Mouse (Mus musculus) neural tube, embryonic 14.5 days (tissue): ENCODE measurements around the gene Ephx1. TPM values are rescaled to one million over a fixed set of nuclear protein-coding genes. Genes with fewer than 3 reads are reported as not detected.

Source experiments
- ATAC-seq: fragments of 200-750 bp; cut with Nextera tagmentation; 2 replicates; pipeline ENCODE4 v1.8.0; 2017; ENCODE audit warnings: low read depth, mild to moderate bottlenecking, moderate TSS enrichment, moderate library complexity
- H3K27ac ChIP-seq: fragments of 300-500 bp; sonication (generic); 2 replicates; pipeline ENCODE4 v1.5.1; 2014; ENCODE audit warnings: low read depth, mild to moderate bottlenecking, control low read depth, low read length, moderate library complexity, mixed read lengths
- H3K27me3 ChIP-seq: fragments of 300-500 bp; sonication (generic); 2 replicates; pipeline ENCODE4 v1.6.1; 2014; ENCODE audit warnings: low read length; ENCODE audit not compliant: control insufficient read depth, insufficient read depth
- H3K36me3 ChIP-seq: fragments of 300-500 bp; sonication (generic); 2 replicates; pipeline ENCODE4 v1.6.1; 2014; ENCODE audit warnings: low read length, mixed read lengths; ENCODE audit not compliant: control insufficient read depth, insufficient read depth
- H3K4me1 ChIP-seq: fragments of 300-500 bp; sonication (generic); 2 replicates; pipeline ENCODE4 v1.6.1; 2014; ENCODE audit warnings: low read length; ENCODE audit not compliant: control insufficient read depth, insufficient read depth
- H3K4me2 ChIP-seq: fragments of 300-500 bp; sonication (generic); 2 replicates; pipeline ENCODE4 v1.6.1; 2014; ENCODE audit warnings: mild to moderate bottlenecking, low read depth, low read length, control low read depth
- H3K4me3 ChIP-seq: fragments of 300-500 bp; sonication (generic); 2 replicates; pipeline ENCODE4 v1.5.1; 2014; ENCODE audit warnings: low read depth, low read length, control low read depth, mixed read lengths
- H3K9ac ChIP-seq: fragments of 300-500 bp; sonication (generic); replicated peaks from 2 replicates; pipeline ENCODE4 v1.6.1; 2014; ENCODE audit warnings: low read depth, mild to moderate bottlenecking, control low read depth, low read length, mixed read lengths
- H3K9me3 ChIP-seq: fragments of 300-500 bp; sonication (generic); 2 replicates; pipeline ENCODE4 v1.6.1; 2016; ENCODE audit warnings: low read length; ENCODE audit not compliant: control insufficient read depth
- WGBS: fragments of 180-500 bp; shearing (Covaris S2); extraction: QIAGEN DNeasy Blood & Tissue Kit; methylation state at CpG from one replicate; pipeline ENCODE4 v1.1.7; 2014; 5-methylcytosine and 5-hydroxymethylcytosine counted together
- polyA plus RNA-seq: library from polyadenylated mRNA; unstranded; fragments of >200 nt; fragmentation: Nextera tagmentation; extraction: Ambion mirVana; gene quantifications from 2 replicates; pipeline ENCODE4 v1.2.1, GENCODE M21; 2014

Gene Ephx1
- polyA plus RNA-seq, 1 experiment from 2014 or later, result 5.3 TPM

GRCm38 (mm10) chr1:180966542-180966941 lies 54.2 kb downstream of the Ephx1 start:
- H3K4me2 ChIP-seq, result no peak overlapping the region
- H3K36me3 ChIP-seq, result no peaks in the 10 kb centered on the region
- H3K27me3 ChIP-seq, result no peaks in the 10 kb centered on the region
- 62% methylated on average over 3 of the region's 3 CpGs for WGBS
- no peaks in the 10 kb centered on the region for H3K4me1 ChIP-seq
- ATAC-seq, result no peak
- H3K9ac ChIP-seq, result no peak overlapping the region
- H3K27ac ChIP-seq, result no peak overlapping the region
- no peaks in the 10 kb centered on the region for H3K9me3 ChIP-seq
- no peak overlapping the region for H3K4me3 ChIP-seq

GRCm38 (mm10) chr1:180965786-180966185 lies 54.9 kb downstream of the Ephx1 start:
- WGBS, result 94% methylated on average over 3 of the region's 3 CpGs
- H3K36me3 ChIP-seq, result no peaks in the 10 kb centered on the region
- H3K27me3 ChIP-seq, result no peaks in the 10 kb centered on the region
- no peak overlapping the region for H3K4me3 ChIP-seq
- H3K9ac ChIP-seq, result no peak overlapping the region
- no peak overlapping the region for H3K4me2 ChIP-seq
- no peaks in the 10 kb centered on the region for H3K9me3 ChIP-seq
- no peaks in the 10 kb centered on the region for H3K4me1 ChIP-seq
- H3K27ac ChIP-seq, result no peak overlapping the region
- no peak for ATAC-seq

- Histone ChIP-seq H3K9me3 (no peaks in the 10 kb centered on the region), H3K27me3 (no peaks in the 10 kb centered on the region), H3K36me3 (no peaks in the 10 kb centered on the region), H3K9ac (no peak overlapping the region), H3K27ac (no peak overlapping the region), H3K4me1 (no peaks in the 10 kb centered on the region), H3K4me3 (no peak overlapping the region), H3K4me2 (no peak overlapping the region)
- 58% methylated on average over 3 of the region's 3 CpGs for WGBS
- ATAC-seq, result no peak
Measured at GRCm38 (mm10) chr1:180958797-180959196, 61.9 kb downstream of the Ephx1 start.

- Histone ChIP-seq H3K4me1 (no peaks in the 10 kb centered on the region), H3K9me3 (no peaks in the 10 kb centered on the region), H3K36me3 (no peaks in the 10 kb centered on the region), H3K4me2 (no peak overlapping the region), H3K9ac (no peak overlapping the region), H3K27me3 (no peaks in the 10 kb centered on the region), H3K27ac (no peak overlapping the region), H3K4me3 (no peak overlapping the region)
- 81% methylated on average over 3 of the region's 3 CpGs for WGBS
- ATAC-seq, result no peak
Measured at GRCm38 (mm10) chr1:180957989-180958388, 62.7 kb downstream of the Ephx1 start.

GRCm38 (mm10) chr1:180956973-180957381 lies 63.7 kb downstream of the Ephx1 start:
- Histone ChIP-seq H3K4me2 (no peak overlapping the region), H3K9ac (no peak overlapping the region), H3K27me3 (no peaks in the 10 kb centered on the region), H3K9me3 (no peaks in the 10 kb centered on the region), H3K36me3 (no peaks in the 10 kb centered on the region), H3K27ac (no peak overlapping the region), H3K4me3 (no peak overlapping the region), H3K4me1 (no peaks in the 10 kb centered on the region)
- ATAC-seq, result no peak
- 88% methylated on average over 8 of the region's 8 CpGs for WGBS

GRCm38 (mm10) chr1:180956401-180956800 lies 64.3 kb downstream of the Ephx1 start:
- no peak for ATAC-seq
- Histone ChIP-seq H3K36me3 (no peaks in the 10 kb centered on the region), H3K4me2 (no peak overlapping the region), H3K27ac (no peak overlapping the region), H3K27me3 (no peaks in the 10 kb centered on the region), H3K4me1 (no peaks in the 10 kb centered on the region), H3K4me3 (no peak overlapping the region), H3K9ac (no peak overlapping the region), H3K9me3 (no peaks in the 10 kb centered on the region)
- 94% methylated on average over 8 of the region's 8 CpGs for WGBS

- ATAC-seq, result no peak
- Histone ChIP-seq H3K4me3 (no peak overlapping the region), H3K27ac (no peak overlapping the region), H3K9ac (no peak overlapping the region), H3K9me3 (no peaks in the 10 kb centered on the region), H3K36me3 (no peaks in the 10 kb centered on the region), H3K4me1 (no peaks in the 10 kb centered on the region), H3K4me2 (no peak overlapping the region), H3K27me3 (no peaks in the 10 kb centered on the region)
- WGBS, result 91% methylated on average over 5 of the region's 5 CpGs
Measured at GRCm38 (mm10) chr1:180952808-180953207, 67.9 kb downstream of the Ephx1 start.

- H3K9me3 ChIP-seq, result no peaks in the 10 kb centered on the region
- H3K27ac ChIP-seq, result no peak overlapping the region
- no peak for ATAC-seq
- H3K4me3 ChIP-seq, result no peak overlapping the region
- no peaks in the 10 kb centered on the region for H3K4me1 ChIP-seq
- 78% methylated on average over 6 of the region's 6 CpGs for WGBS
- H3K27me3 ChIP-seq, result no peaks in the 10 kb centered on the region
- no peak overlapping the region for H3K9ac ChIP-seq
- no peak overlapping the region for H3K4me2 ChIP-seq
- no peaks in the 10 kb centered on the region for H3K36me3 ChIP-seq
Measured at GRCm38 (mm10) chr1:180952085-180952746, 68.5 kb downstream of the Ephx1 start.

GRCm38 (mm10) chr1:180946448-180946847 lies 74.3 kb downstream of the Ephx1 start:
- Histone ChIP-seq H3K27me3 (peaks cover 24% of the 10 kb centered on the region), H3K27ac (no peak overlapping the region), H3K9ac (no peak overlapping the region), H3K9me3 (no peaks in the 10 kb centered on the region), H3K4me2 (no peak overlapping the region), H3K4me1 (peaks cover 5% of the 10 kb centered on the region; the same call in 1 of the 2 replicates), H3K36me3 (no peaks in the 10 kb centered on the region), H3K4me3 (no peak overlapping the region)
- WGBS, result 83% methylated on average over 6 of the region's 6 CpGs
- ATAC-seq, result no peak
